Mouse (Mus musculus): ENCODE results near the gene Rnf157. TPM values are rescaled to one million over a fixed set of nuclear protein-coding genes. Genes with fewer than 3 reads are reported as not detected.

The Rnf157 gene
- polyA plus RNA-seq, 1 experiment from 2014 or later = 5.2 TPM

- no peaks in the 10 kb centered on the region for H3K9me3 ChIP-seq (replicated peaks; ENCODE audit: control insufficient read depth, low read length)
- no peak overlapping the region for H3K9ac ChIP-seq (ENCODE audit: low read length)
- no peaks in the 10 kb centered on the region for H3K36me3 ChIP-seq (ENCODE audit: control insufficient read depth, insufficient read depth, low read length)
- H3K4me3 ChIP-seq (replicated peaks; ENCODE audit: low read length) = no peak overlapping the region
- no peak overlapping the region for H3K27ac ChIP-seq (ENCODE audit: low read length)
- no peak overlapping the region for H3K4me2 ChIP-seq (ENCODE audit: low read depth, low read length)
- peaks cover 6% of the 10 kb centered on the region for H3K4me1 ChIP-seq (ENCODE audit: control insufficient read depth, insufficient read depth, low read length)
- WGBS = 82% methylated on average over 6 of the region's 6 CpGs
- no peak for ATAC-seq (ENCODE audit: insufficient read depth, low FRiP score)
- peaks cover 6% of the 10 kb centered on the region for H3K27me3 ChIP-seq (ENCODE audit: control insufficient read depth, insufficient read depth, low read length)
These were observed 30.5 kb upstream of the Rnf157 start for GRCm38 (mm10) chr11:116443311-116443710.

- Histone ChIP-seq H3K9ac (ENCODE audit: low read length) (no peak overlapping the region), H3K4me1 (ENCODE audit: control insufficient read depth, insufficient read depth, low read length) (peaks cover 6% of the 10 kb centered on the region), H3K27me3 (ENCODE audit: control insufficient read depth, insufficient read depth, low read length) (peaks cover 6% of the 10 kb centered on the region), H3K9me3 (replicated peaks; ENCODE audit: control insufficient read depth, low read length) (no peaks in the 10 kb centered on the region), H3K27ac (ENCODE audit: low read length) (no peak overlapping the region), H3K4me3 (replicated peaks; ENCODE audit: low read length) (no peak overlapping the region), H3K4me2 (ENCODE audit: low read depth, low read length) (no peak overlapping the region), H3K36me3 (ENCODE audit: control insufficient read depth, insufficient read depth, low read length) (no peaks in the 10 kb centered on the region)
- WGBS = 65% methylated on average over 6 of the region's 6 CpGs
- no peak for ATAC-seq (ENCODE audit: insufficient read depth, low FRiP score)
These were observed 30.0 kb upstream of the Rnf157 start for GRCm38 (mm10) chr11:116442867-116443177.

GRCm38 (mm10) chr11:116442129-116442866 lies 29.5 kb upstream of the Rnf157 start:
- Histone ChIP-seq H3K27ac (ENCODE audit: low read length) (no peak overlapping the region), H3K4me3 (replicated peaks; ENCODE audit: low read length) (no peak overlapping the region), H3K27me3 (ENCODE audit: control insufficient read depth, insufficient read depth, low read length) (peaks cover 6% of the 10 kb centered on the region; the same call in 1 of the 2 replicates), H3K36me3 (ENCODE audit: control insufficient read depth, insufficient read depth, low read length) (no peaks in the 10 kb centered on the region), H3K4me2 (ENCODE audit: low read depth, low read length) (no peak overlapping the region), H3K4me1 (ENCODE audit: control insufficient read depth, insufficient read depth, low read length) (peaks cover 9% of the 10 kb centered on the region), H3K9me3 (replicated peaks; ENCODE audit: control insufficient read depth, low read length) (no peaks in the 10 kb centered on the region), H3K9ac (ENCODE audit: low read length) (no peak overlapping the region)
- WGBS = 73% methylated on average over 15 of the region's 15 CpGs
- ATAC-seq (ENCODE audit: insufficient read depth, low FRiP score) = no peak

GRCm38 (mm10) chr11:116440408-116441068 lies 27.7 kb upstream of the Rnf157 start:
- H3K9ac ChIP-seq (ENCODE audit: low read length) = no peak overlapping the region
- H3K27me3 ChIP-seq (ENCODE audit: control insufficient read depth, insufficient read depth, low read length) = no peaks in the 10 kb centered on the region
- no peak overlapping the region for H3K27ac ChIP-seq (ENCODE audit: low read length)
- H3K36me3 ChIP-seq (ENCODE audit: control insufficient read depth, insufficient read depth, low read length) = no peaks in the 10 kb centered on the region
- no peak overlapping the region for H3K4me3 ChIP-seq (replicated peaks; ENCODE audit: low read length)
- H3K4me1 ChIP-seq (ENCODE audit: control insufficient read depth, insufficient read depth, low read length) = peaks cover 21% of the 10 kb centered on the region
- no peak overlapping the region for H3K4me2 ChIP-seq (ENCODE audit: low read depth, low read length)
- H3K9me3 ChIP-seq (replicated peaks; ENCODE audit: control insufficient read depth, low read length) = no peaks in the 10 kb centered on the region
- 69% methylated on average over 7 of the region's 7 CpGs for WGBS
- no peak for ATAC-seq (ENCODE audit: insufficient read depth, low FRiP score)

GRCm38 (mm10) chr11:116439269-116440240 lies 26.7 kb upstream of the Rnf157 start:
- Histone ChIP-seq H3K27me3 (ENCODE audit: control insufficient read depth, insufficient read depth, low read length) (no peaks in the 10 kb centered on the region), H3K9me3 (replicated peaks; ENCODE audit: control insufficient read depth, low read length) (no peaks in the 10 kb centered on the region), H3K36me3 (ENCODE audit: control insufficient read depth, insufficient read depth, low read length) (no peaks in the 10 kb centered on the region), H3K4me3 (replicated peaks; ENCODE audit: low read length) (no peak overlapping the region), H3K4me1 (ENCODE audit: control insufficient read depth, insufficient read depth, low read length) (peaks cover 20% of the 10 kb centered on the region), H3K9ac (ENCODE audit: low read length) (no peak overlapping the region), H3K4me2 (ENCODE audit: low read depth, low read length) (no peak overlapping the region), H3K27ac (ENCODE audit: low read length) (no peak overlapping the region)
- WGBS = 73% methylated on average over 19 of the region's 19 CpGs
- ATAC-seq (ENCODE audit: insufficient read depth, low FRiP score) = no peak

- Histone ChIP-seq H3K9ac (ENCODE audit: low read length) (no peak overlapping the region; the same call in 1 of the 2 replicates), H3K27me3 (ENCODE audit: control insufficient read depth, insufficient read depth, low read length) (no peaks in the 10 kb centered on the region), H3K4me1 (ENCODE audit: control insufficient read depth, insufficient read depth, low read length) (peaks cover 22% of the 10 kb centered on the region), H3K36me3 (ENCODE audit: control insufficient read depth, insufficient read depth, low read length) (no peaks in the 10 kb centered on the region), H3K4me2 (ENCODE audit: low read depth, low read length) (no peak overlapping the region), H3K4me3 (replicated peaks; ENCODE audit: low read length) (no peak overlapping the region), H3K9me3 (replicated peaks; ENCODE audit: control insufficient read depth, low read length) (no peaks in the 10 kb centered on the region), H3K27ac (ENCODE audit: low read length) (no peak overlapping the region)
- no peak for ATAC-seq (ENCODE audit: insufficient read depth, low FRiP score)
- WGBS = 79% methylated on average over 11 of the region's 11 CpGs
These were observed 24.7 kb upstream of the Rnf157 start for GRCm38 (mm10) chr11:116437541-116437940.

- no peak for ATAC-seq (ENCODE audit: insufficient read depth, low FRiP score)
- WGBS = 36% methylated on average over 4 of the region's 4 CpGs
- peak overlapping the region; percentile 71 for H3K4me2 ChIP-seq (ENCODE audit: low read depth, low read length)
- H3K9me3 ChIP-seq (replicated peaks; ENCODE audit: control insufficient read depth, low read length) = no peaks in the 10 kb centered on the region
- peak overlapping the region; percentile 97; the same call in 1 of the 2 replicates for H3K27ac ChIP-seq (ENCODE audit: low read length)
- H3K27me3 ChIP-seq (ENCODE audit: control insufficient read depth, insufficient read depth, low read length) = no peaks in the 10 kb centered on the region
- H3K9ac ChIP-seq (ENCODE audit: low read length) = peak overlapping the region; percentile 58
- 0 out of 2 replicates have a peak overlapping the region, but pooled peaks have one; percentile 6 for H3K4me3 ChIP-seq (replicated peaks; ENCODE audit: low read length)
- H3K36me3 ChIP-seq (ENCODE audit: control insufficient read depth, insufficient read depth, low read length) = no peaks in the 10 kb centered on the region
- H3K4me1 ChIP-seq (ENCODE audit: control insufficient read depth, insufficient read depth, low read length) = peaks cover 22% of the 10 kb centered on the region
These were observed 24.0 kb upstream of the Rnf157 start for GRCm38 (mm10) chr11:116436725-116437331.

GRCm38 (mm10) chr11:116435992-116436724 lies 23.3 kb upstream of the Rnf157 start:
- WGBS = 36% methylated on average over 5 of the region's 5 CpGs
- H3K9ac ChIP-seq (ENCODE audit: low read length) = peak overlapping the region; percentile 58
- H3K27me3 ChIP-seq (ENCODE audit: control insufficient read depth, insufficient read depth, low read length) = no peaks in the 10 kb centered on the region
- peaks cover 28% of the 10 kb centered on the region for H3K4me1 ChIP-seq (ENCODE audit: control insufficient read depth, insufficient read depth, low read length)
- no peaks in the 10 kb centered on the region for H3K36me3 ChIP-seq (ENCODE audit: control insufficient read depth, insufficient read depth, low read length)
- H3K4me3 ChIP-seq (replicated peaks; ENCODE audit: low read length) = peak overlapping the region; percentile 82
- no peak for ATAC-seq (ENCODE audit: insufficient read depth, low FRiP score)
- H3K9me3 ChIP-seq (replicated peaks; ENCODE audit: control insufficient read depth, low read length) = no peaks in the 10 kb centered on the region
- peak overlapping the region; percentile 71 for H3K4me2 ChIP-seq (ENCODE audit: low read depth, low read length)
- H3K27ac ChIP-seq (ENCODE audit: low read length) = peak overlapping the region; percentile 97
